Mouse (Mus musculus) left cerebral cortex, adult 18-20 months (tissue): ENCODE results near the gene Slc7a6. TPM values are rescaled to one million over a fixed set of nuclear protein-coding genes. Genes with fewer than 3 reads are reported as not detected.

Experiments
- DNase-seq, 2 experiments: peaks; one replicate each; pipeline ENCODE4 v3.0.0; 2021 to 2022; ENCODE audit warnings: low spot score in 2 of 2, mixed read lengths in 1 of 2
- long read RNA-seq, 2 experiments: library from polyadenylated mRNA; stranded (forward); transcript quantifications; one replicate each; pipeline ENCODE4 v2.0.0; 2021
- total RNA-seq, 2 experiments: library from RNA; stranded (reverse); gene quantifications; 2 replicates each; pipeline ENCODE4 v1.2.3; 2021

Gene Slc7a6
- total RNA-seq: 10 to 100 TPM; 21.0 to 24.4 TPM
- long read RNA-seq, experiment 1, partial matches to known transcripts: 4 of 6 reads
- long read RNA-seq, experiment 1, other reads (novel, unspliced or antisense): 1 of 6 reads
- long read RNA-seq, experiment 2, partial matches to known transcripts: 1 of 4 reads
- long read RNA-seq, experiment 2, other reads (novel, unspliced or antisense): 2 of 4 reads

DNA sequence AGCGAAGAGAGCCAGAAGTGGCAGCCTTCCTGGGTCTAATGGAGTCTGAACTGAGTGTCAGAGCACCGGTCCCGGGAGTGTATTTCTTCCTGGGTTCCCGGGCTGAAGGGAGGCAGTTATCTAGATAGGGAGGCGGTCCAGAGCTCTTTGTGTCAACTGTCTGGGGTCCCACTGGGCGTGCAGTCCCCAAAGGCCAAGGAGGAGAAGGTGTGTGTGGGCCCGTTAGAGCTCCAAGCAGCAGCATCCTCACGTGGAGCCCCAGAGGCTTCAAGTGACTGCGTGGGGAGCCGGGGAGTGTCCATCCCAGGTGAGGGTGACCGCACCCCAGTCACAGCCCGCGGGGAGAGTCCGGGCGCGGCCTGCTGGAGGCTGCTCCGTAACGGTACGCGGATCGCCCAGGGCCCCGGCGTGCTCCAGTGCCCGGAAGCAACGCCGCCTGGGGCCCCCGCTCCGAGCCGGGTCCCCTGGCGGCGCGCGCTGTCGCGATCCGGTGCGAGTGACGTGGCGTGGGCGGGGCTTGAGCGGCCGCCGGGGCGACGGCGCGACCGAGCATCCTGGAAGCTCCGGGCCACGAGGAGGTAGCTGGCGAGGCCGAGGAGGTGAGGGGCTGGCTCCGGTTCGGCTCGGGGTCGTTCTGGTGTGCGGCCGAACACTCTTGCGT, at the start of gene Slc7a6:
Gene Slc7a6, plus strand, starts transcription at position 502 of the 661 bp plus-strand sequence.
- DNase-seq: peak; percentile 85 to 92

DNA sequence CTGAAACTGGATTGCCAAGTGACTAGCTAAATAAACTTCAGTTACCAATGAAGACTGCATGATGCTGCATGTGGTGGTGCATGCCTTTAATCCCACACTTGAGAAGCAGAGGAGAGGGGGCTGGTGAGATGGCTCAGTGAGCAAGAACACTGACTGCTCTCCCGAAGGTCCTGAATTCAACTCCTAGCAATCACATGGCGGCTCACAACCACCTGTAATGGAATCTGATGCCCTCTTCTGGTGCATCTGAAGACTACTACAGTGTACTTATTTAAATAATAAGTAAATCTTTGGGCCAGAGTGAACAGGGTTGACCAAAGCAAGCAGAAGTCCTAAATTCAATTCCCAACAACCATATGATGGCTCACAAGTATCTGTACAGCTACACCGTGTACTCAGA, 45.2 kb upstream of the Slc7a6 start:
- no peak for DNase-seq

DNA sequence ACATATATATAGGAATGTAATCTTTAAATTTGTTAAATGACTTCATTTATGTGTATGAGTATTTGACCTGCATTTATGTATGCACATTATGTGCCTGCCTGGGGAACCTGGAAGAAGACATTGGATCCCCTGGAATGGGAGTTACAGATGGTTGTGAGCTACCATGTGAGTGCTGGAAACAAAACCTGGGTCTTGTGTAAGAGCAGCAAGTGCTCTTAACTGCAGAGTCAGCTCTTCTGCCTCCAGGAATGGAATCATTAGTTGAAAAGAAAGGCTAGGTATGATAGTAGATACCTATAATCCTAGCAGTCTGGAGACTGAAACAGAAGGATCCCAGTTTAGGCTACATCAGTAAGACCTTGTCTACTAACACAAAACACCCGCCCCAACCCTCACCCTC, 42.6 kb upstream of the Slc7a6 start:
- no peak for DNase-seq

DNA sequence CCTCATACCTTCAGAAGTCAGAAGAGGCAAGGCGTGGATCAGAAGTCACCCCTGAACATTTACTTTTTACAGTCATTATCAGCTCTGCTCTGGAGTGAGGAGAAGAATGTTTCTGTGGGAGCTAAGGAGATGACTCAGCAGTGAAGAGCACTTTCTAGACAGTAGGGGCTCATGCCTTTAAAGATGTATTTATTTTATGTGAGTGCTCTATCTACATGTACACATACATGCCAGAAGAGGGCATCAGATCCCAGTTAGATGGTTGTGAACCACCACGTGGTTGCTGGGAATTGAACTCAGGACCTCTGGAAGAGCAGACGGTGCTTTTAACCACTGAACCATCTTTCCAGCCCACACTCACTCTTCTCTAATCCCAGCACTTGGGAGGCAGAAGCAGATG, 41.6 kb upstream of the Slc7a6 start:
- DNase-seq: no peak

DNA sequence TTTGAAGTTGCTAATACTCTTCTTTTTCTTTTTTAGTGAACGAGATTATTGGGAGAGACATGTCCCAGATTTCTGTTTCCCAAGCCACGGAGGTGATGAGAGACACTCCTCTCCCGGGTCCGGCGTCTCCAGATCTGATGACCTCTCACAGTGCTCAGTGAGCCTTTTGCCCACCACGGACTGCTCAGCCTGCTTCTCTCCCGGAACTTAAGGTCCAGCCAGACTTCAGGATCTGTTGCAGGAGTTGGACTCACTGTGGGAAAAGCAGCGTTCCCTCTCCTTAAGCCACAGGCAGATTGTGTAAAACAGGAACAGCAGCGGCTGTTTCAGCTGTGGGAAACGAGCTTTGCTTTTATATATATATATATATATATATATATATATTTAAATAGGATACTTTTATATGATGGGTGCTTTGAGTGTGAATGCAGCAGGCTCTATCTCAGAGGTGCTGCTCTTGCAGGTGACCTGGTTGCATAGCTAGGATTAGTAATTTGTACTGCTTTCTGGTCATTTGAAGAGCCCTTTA, 40.7 kb upstream of the Slc7a6 start:
- DNase-seq: no peak

DNA sequence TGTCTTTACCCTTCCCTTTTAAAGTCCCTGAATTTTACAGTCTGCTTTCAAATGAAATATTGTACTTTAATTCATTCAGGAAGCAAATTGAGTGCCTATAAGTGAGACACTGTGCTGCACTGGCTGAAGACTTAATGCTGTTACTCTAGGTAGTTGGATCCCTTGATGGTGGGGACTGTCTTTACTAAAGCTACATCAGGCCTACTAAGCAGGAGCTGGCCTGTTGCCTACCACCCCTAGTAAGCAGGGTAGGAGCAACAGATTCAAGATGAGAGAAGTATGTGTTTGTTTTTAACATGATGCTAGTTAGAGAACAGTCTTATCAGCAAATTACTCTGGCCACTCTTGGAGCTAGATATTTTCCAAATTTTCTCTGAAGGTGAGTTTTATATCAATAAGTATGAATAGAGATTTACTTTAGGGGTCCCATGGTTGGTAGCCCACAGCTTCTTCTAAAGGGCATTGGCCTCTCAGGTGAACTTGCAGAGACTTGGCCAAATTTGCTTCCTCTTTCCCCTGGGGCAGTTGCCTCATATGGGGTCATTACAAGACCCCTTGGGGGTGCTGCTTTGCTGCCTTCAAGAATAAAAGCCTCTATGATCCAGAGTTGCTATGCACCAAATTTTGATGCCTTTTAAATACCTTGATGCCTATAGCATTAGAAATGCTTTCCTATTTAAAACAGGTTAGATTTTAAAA, 39.3 kb upstream of the Slc7a6 start:
- no peak for DNase-seq

DNA sequence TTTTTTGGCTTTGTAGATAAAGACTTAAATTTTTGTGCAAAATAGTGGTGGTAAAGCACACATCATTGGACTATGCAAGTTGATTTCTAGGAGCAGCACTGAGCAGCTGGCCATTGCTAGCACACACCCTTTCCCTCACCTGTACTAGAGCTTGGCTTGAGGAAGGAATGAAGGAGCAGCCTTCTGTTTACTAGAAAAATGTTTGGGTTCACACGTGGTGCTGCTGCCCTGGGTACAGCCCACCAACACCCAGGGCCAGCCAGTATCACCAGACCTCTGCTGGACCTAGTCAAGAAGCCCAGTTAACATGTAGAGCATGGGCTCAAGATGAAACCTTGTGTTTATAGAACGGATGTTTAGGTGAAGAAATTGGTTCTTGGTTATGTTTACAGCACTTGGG, 38.7 kb upstream of the Slc7a6 start:
- DNase-seq: no peak

DNA sequence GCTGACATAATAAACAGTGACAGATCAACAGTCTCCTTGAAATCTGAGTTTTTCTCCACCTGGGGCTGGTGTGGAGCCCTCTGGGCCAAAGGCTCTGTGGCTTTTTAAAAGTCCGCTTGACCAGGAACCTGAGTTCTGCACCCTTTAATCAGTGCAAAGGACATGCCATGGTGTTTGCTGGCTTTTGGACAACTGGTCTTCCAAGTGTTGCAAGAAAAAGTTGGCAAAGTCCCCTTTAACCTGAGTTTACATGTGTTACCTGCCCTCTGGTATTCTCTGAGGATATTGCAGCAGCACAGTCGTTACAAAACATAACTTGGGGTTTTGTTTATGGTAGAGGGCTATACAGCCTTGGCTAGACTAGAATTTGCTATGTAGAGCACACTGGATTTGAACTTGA, 38.2 kb upstream of the Slc7a6 start:
- no peak for DNase-seq

DNA sequence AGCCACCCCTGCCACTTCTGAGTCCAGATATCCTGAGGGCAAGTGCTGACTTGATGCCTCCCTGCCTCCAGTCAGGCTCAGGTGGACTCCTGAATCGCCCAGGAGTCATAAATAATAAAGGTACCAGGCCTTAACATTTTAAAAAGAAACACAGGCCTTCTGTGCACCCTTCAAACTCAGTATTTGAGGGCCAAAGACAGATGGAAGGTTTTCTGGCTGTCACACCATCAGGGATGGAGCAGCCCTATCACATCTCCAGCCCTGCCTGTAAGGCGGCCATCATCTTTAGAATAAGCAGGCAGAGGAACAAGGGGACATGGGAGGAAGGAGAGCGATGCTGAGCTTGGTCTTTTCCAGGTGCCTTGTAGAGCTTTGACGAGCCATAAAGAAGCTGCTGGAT, 37.6 kb upstream of the Slc7a6 start:
- DNase-seq: no peak

DNA sequence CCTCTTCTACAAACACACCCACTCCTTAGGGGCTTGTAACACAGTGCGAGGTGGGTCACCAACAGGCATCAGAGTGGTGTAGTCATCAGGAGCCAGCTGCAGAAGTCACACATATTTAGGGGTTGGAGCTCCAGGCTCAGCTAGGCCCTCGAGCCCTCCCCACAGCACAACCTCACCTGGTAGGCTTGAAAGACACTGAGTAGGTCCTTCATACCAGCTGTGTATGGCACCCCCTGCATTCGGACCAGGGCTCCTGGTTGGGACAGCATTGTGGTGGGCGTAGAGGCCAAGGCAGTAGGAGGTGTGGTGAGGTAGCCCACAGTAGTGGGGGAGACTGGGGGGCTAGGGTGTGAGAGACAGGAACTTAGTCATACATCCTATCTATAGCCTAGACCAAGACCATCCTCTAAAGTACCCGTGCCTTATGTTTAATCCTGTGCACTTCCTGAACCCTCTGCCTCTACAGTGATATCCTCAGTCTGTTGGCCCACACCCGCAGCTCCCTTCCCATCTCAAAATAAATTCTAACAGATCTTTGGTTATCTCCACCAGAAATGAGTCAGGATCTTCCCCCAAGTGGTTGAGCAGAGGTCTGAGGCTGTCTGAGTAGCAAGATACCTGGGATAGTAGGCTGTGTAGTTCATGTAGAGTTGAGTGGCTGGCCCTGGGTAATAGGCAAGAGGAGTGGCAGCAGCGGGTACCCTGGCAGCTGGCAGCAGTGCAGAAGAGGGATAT, 37.0 kb upstream of the Slc7a6 start:
- no peak for DNase-seq

DNA sequence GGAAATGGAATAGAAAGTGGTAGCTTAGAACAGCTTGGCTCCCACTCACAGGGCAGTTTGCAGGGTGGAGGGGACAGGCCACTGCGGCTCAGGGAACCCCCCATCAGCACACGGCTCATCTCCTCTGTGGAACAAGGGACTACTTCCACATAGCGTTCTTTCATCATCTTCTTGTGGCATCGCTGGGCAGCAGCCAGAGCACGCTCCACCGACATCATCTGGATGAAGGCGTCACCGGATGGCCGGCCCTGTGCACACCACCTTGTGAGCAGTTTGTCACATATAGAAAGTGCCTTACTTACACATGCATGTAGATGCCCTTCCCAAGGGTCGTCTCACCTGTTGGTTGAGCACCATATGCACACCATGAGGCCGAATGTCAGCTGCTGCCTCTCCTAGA, 36.3 kb upstream of the Slc7a6 start:
- DNase-seq: no peak

DNA sequence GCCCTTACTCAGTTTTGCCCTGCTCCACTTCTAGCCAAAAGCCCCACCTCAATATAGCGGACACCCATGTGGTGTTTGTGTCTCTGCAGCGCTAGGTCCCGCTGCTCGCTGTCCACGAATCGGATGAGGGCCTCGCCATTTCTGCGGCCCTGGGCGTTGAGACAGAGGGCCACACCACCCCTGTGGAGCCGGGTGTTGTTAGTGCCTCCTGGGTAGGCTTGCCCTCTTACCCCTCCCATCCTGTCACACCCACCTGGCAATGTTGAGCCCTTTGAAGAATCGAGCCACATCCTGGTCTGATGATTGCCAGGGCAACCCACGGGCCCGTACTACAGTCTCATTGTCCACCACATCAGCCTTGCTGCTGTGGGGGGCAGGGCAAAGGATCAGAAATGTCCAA, 35.1 kb upstream of the Slc7a6 start:
- no peak for DNase-seq

DNA sequence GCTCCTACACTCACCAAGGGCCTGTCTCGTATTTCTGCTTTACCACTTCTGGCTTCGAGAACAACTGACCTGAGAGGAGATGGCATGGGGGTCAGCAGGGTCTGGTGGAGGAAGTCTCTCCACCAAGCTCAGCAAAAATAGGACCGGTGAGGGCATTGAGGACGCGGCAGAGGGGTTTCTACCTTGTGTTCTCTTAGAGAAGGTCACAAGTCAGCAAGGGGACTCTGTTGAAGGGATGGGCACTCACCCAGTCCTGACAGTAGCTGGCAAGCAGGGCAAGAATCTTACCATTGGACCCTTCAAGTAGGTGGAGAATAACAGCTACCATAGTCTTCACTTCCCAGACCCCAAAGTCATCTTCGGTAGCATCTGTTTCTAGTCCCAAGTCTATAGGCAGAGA, 34.7 kb upstream of the Slc7a6 start:
- DNase-seq: no peak

DNA sequence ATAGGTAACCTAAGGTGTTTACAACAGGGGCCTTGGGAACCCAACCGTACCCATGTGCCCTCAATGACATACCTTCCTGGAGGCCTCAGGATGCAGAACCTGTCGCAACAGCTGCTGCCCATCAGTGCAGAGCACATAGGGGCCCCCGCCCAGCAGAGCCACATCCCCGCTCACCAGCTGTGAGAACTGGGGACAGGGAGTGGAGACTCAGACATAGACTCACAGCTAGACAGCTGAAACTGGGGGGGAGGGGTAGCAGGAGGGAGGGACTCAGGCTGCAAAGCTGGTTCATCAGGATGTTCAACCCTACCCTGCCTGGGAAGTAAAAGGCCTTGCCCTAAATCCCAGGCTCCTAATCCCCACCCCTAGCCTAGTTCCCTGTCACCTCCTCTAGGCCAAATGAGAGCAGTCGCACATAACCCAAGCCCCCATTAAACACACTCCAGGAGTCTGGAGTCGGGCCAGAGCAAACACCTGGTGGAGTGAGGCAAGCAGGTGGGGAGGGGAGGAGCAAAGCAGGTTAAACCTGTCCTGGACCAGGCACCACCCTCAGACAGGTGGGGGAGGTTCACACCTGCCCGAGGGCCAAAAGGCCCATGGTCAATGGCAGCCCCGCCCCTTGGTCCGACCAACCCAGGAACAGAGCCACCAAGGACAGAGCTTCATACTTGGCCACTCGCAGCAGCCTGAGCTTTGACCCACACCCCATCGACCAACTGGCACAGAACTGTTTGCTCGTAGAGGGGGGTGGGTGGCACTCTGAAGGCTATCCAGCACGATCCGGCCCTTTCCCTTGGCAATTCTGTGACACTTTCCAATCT, 33.7 kb upstream of the Slc7a6 start:
- DNase-seq: no peak

DNA sequence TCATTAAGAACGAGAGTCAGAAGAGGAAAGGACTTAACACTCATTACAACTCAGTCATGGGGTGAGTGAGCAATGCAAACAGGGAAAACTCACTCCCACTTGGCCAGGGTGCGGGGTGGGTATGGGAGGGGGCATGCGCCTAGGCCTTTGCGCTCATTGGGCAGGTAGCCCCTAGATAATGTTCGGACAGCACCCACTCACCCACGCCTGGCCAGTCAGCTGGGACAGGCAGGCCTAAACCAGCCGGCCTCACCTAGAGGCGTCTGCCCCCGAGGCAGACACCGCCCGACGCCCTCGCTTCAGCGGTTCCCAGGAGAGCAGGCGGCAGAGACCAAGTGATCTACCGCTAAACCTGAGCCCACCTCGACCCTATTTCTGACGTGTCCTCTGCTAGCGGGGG, 33.0 kb upstream of the Slc7a6 start:
- no peak for DNase-seq

DNA sequence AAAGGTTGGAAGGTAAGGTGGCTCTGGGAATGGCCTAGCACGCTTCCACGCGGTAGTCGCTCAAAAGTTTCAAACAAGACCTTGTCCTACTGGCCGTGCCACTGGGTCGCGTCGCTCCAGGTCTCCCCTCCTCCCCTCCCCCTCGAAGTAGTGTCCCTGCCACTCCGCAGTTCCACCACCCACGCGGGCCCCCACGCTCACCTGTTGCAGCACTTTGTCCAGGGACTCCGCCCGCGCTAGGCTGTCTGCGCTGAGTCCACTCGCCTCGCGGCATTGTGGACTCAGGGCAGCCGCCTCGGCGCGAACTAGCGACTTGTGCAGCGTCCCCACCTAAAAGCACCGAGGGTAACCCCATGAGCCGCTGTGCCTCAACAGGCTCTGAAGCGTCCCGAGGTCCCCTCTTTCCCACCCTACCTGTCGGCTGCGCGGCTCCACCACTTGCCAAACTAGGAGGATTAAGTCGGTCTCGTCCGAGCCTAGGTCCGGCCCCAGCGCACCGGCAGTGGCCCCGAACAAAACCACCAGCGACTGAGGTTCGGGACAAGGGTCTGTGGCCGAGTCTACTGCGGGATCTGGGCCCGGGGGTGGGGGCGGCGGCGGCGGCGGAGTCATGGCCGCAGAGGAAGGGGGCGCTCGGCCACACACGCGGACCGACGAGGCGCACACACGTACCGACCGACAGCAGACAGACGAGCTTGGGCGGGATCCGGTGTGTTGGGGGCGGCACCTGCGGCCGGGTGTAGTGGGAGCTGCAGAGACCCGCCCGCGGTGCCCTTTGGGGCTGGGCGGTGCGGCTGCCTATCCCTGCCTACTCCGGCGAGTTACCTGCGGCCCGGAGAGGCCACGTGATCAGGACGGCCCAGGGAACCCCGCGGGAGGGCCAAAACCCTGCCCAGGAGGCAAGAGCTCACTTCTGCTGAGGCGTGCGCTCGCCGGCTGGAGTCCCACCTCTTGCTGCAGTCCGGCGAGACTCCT, 32.2 kb upstream of the Slc7a6 start, which contains the start of gene Esrp2:
Gene Esrp2, minus strand, starts transcription at position 819 of the 975 bp plus-strand sequence.
- peak in 1 of 2 experiments; percentile 37 for DNase-seq

DNA sequence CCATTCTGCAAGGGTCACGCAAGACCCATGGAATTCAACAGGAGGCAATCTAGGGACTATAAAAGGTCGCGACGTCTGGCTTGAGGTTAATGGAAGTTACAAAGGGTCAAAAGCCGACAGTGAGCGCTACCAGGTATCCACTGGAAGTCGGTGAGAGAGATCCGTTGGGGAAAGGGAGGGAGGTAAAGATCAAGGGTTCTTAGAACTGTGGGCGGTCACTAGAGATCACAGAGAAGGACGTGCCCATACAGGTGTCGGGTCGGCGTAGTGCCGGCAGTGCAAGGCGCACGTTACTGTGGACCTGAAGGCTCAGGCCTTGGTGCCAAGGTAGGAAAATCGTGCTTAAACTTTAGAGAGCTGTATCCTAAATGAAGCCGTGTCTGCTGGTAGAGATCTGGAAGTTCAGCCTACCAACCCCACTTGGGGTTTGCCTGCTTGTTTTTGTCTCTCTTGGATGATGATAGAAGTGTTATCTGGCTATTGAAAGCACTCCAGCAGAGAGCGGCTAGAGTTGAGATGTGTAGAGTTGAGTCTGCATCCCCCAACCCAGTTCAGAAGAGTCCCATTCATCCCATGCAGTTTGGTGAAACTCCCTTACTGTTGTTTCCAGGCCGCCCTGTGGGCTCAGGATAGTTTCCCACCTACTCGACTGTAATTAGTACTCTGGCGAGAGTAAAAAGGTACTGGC, 31.3 kb upstream of the Slc7a6 start:
- no peak for DNase-seq

DNA sequence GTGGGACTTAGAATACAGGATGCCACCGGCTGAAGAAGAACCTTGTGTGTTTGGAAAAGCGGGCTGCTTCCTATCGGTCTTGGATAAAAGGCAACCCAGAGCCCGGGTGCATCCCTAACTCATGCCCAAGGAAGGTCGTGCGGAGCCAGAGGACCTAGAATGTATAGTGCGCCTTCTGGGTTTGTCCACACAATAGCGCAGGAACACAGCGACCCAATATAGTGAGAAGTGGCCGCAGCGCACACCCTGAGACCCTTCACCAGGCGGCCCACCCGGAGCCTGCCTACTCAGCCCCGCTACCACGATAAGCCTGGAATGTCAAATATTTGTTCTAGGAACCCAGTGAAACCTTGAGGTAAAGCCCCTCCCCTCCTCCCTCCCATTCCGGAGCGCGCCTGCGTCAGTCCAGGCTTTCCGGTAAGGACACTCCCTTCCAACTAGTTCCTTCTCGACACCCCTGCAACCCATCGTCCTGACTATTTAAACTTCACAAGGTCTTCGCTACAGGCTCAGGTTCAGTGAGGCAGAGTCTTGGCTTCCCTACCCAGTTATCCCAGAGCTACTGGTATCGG, 30.7 kb upstream of the Slc7a6 start:
- peak; percentile 32 to 47 for DNase-seq

DNA sequence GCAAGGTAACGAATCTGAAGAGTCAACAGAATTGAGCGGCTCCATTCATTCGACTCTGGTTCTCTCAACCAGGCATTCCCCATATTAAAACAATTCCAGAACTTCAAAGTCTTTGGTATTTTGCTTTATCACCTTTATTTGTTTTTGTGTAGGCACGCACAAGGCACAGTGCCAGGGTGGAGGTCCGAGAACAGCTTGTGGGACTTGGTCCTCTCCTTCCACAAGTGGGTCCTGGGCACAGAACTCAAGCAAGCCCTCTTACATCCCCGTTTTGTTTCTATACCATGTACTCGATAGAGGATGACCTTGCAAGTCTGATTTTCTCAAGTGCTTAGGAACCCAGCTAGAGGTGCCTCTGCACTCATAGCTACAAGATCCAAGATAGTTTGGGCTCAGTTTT, 30.0 kb upstream of the Slc7a6 start:
- no peak for DNase-seq
